Mouse (Mus musculus) kidney, adult 2 months (tissue): ENCODE measurements at regions not wholly inside any gene's neighbourhood (a gene's known extent, or its start where the extent isn't known, plus 50 kb on each side); places are given as distances from the start of the nearest gene placed in this dataset.
"Not testable (repeated sequence)": the region's sequence is repeated elsewhere in the genome, so short reads cannot be mapped to it uniquely, and the experiment has no call there.

ENCODE experiments used
- CTCF ChIP-seq: fragments of 200-500 bp; conservative IDR thresholded peaks from 2 replicates; pipeline ENCODE4 v1.5.1; 2011; ENCODE audit warnings: low read depth, mild to moderate bottlenecking, control low read depth, low read length, moderate library complexity, mixed read lengths; ENCODE audit not compliant: insufficient read depth, insufficient read length
- POLR2A ChIP-seq: fragments of 200-500 bp; IDR thresholded peaks from one replicate; pipeline ENCODE4 v1.6.1; 2011; ENCODE audit warnings: low read depth, low read length, control low read depth

DNA sequence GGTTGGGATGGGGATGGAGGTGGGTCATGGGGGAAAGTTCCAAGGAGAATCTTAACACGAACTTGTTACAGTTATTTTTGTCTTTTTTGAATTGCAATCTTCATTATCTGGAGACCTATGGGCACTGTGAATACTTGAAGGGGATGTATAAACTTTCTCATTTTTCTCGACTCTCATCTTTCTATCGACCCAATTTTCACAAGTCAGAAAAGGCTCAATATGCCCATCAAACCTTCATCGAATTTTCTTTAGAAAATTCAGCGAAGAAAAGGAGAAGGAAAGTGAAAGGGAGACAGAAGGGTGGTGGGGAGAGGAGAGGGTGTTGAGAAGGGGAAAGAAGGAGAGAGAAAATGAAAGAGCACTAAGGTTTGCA is 533.6 kb downstream of the Sema5a start:
- TF ChIP-seq POLR2A, CTCF: not testable (repeated sequence)
